Mouse (Mus musculus): ENCODE data around the gene Sdf2.

Sdf2 gene

GRCm38 (mm10) chr11:78261380-78262352 lies 16.1 kb downstream of the Sdf2 start, which contains the start of gene 2610507B11Rik:
2610507B11Rik (plus strand) TSS chr11:78261752.
- intact Hi-C loops (cut with DNase I) = loop anchor here (5.0 kb wide), 1 partner anchor 86 kb away; no protein-coding TSS in a partner anchor

GRCm38 (mm10) chr11:78262550-78262949 lies 17.0 kb downstream of the Sdf2 start:
- intact Hi-C loops (cut with DNase I) = loop anchor here (5.0 kb wide), 1 partner anchor 85 kb away; no protein-coding TSS in a partner anchor

- intact Hi-C loops (cut with DNase I) = loop anchor here (5.0 kb wide), 1 partner anchor 43 kb away; no protein-coding TSS in a partner anchor
Measured at GRCm38 (mm10) chr11:78265571-78265970, 20.0 kb downstream of the Sdf2 start.

- intact Hi-C loops (cut with DNase I) = no loop called here
Measured at GRCm38 (mm10) chr11:78271986-78272385, 26.4 kb downstream of the Sdf2 start.

GRCm38 (mm10) chr11:78275596-78275995 lies 30.1 kb downstream of the Sdf2 start:
- intact Hi-C loops (cut with DNase I) = loop anchor here (5.0 kb wide), 1 partner anchor 72 kb away; no protein-coding TSS in a partner anchor

GRCm38 (mm10) chr11:78276169-78276568 lies 30.6 kb downstream of the Sdf2 start:
- intact Hi-C loops (cut with DNase I) = loop anchor here (5.0 kb wide), 1 partner anchor 71 kb away; no protein-coding TSS in a partner anchor

- intact Hi-C loops (cut with DNase I) = loop anchor here (5.0 kb wide), 1 partner anchor 68 kb away; no protein-coding TSS in a partner anchor
Measured at GRCm38 (mm10) chr11:78278853-78279252, 33.3 kb downstream of the Sdf2 start.

GRCm38 (mm10) chr11:78279586-78279985 lies 34.0 kb downstream of the Sdf2 start:
- intact Hi-C loops (cut with DNase I) = loop anchor here (5.0 kb wide), 1 partner anchor 68 kb away; no protein-coding TSS in a partner anchor

- intact Hi-C loops (cut with DNase I) = no loop called here
Measured at GRCm38 (mm10) chr11:78289146-78289763, 43.7 kb downstream of the Sdf2 start.

GRCm38 (mm10) chr11:78290654-78291053 lies 45.1 kb downstream of the Sdf2 start, which contains the start of gene BC030499:
BC030499 (plus strand) TSS chr11:78290841.
- intact Hi-C loops (cut with DNase I) = no loop called here

- intact Hi-C loops (cut with DNase I) = no loop called here
Measured at GRCm38 (mm10) chr11:78294585-78294984, 49.0 kb downstream of the Sdf2 start.

- intact Hi-C loops (cut with DNase I) = no loop called here
Measured at GRCm38 (mm10) chr11:78300917-78301316, 55.4 kb downstream of the Sdf2 start.

GRCm38 (mm10) chr11:78301357-78302084 lies 56.0 kb downstream of the Sdf2 start, which contains the start of gene Spag5:
Spag5 (plus strand) TSS chr11:78301529.
- intact Hi-C loops (cut with DNase I) = no loop called here

All from adrenal gland (tissue).